Mouse (Mus musculus): ENCODE data around the gene Hace1. TPM values are rescaled to one million over a fixed set of nuclear protein-coding genes. Genes with fewer than 3 reads are reported as not detected.

Gene Hace1
- polyA plus RNA-seq, 1 experiment from 2014 or later = 16.1 TPM

Small RNA genes lying within 50 kb of the gene (microRNA-seq; reads per million reads assigned to microRNA genes)
- not detected for gene Gm27731

Other genes starting within 250 kb of the Hace1 start
- gene Bves, start 242.1 kb upstream of the Hace1 start, polyA plus RNA-seq (2015; fragmentation: Nextera tagmentation; extraction: Ambion mirVana) = 0.33 and 0.73 TPM in 2 replicates
- gene Lin28b, start 91.4 kb upstream of the Hace1 start, polyA plus RNA-seq (2015; fragmentation: Nextera tagmentation; extraction: Ambion mirVana) = 3.2 and 5.2 TPM in 2 replicates

All from forebrain, embryonic 16.5 days (tissue).